Mouse (Mus musculus) frontal cortex, adult 2 months (tissue): ENCODE measurements at regions not wholly inside any gene's neighbourhood (a gene's known extent, or its start where the extent isn't known, plus 50 kb on each side); places are given as distances from the start of the nearest gene placed in this dataset.

Experiments
- DNase-seq, 2 experiments: peaks; one replicate each; pipeline ENCODE4 v3.0.0; 2022; ENCODE audit warnings: low spot score in 1 of 2; ENCODE audit errors: extremely low spot score in 1 of 2

DNA sequence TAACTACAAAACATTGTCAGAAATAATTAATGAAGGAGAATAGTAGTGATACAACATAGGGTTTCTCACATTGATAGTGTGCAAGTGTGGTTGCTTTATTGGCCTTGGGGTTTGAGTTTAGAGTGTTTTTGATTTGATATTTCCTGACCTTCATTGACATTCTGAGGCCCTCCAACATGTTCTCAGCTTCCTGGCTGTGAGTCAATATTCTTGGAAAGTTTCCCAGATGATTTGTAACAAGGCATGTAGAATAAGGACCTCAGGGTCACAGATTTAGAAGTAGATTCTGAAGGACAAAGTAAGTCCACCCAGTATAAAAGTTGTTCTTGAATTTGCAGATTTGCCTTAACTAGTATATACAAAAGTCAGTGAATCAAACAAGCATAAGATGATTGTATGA is 969.7 kb upstream of the Pcdh9 start:
- no peak for DNase-seq

DNA sequence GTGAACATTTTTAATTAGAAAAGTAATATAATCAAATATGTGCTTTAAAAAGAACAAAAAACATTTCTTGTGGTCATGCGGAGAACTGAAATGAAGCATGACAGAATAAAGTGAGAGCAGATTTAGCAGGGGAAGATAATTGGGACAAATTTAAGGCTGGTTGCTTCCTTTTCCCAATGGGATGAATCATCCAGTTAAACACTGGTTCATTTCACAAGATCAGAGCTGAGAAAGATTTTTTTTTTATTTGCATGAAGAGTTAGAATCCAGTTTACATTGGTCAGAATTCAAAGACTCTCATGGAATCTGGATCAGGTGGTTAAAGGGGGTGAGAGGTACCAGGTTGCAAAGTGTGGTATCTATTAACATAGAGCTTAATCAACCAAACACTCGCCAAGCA is 978.5 kb upstream of the Pcdh9 start:
- DNase-seq = no peak

- no peak for DNase-seq
Observed at GRCm38 (mm10) chr14:94886054-94886453, 995.0 kb upstream of the 4921530L21Rik start.

- no peak for DNase-seq
Observed at GRCm38 (mm10) chr14:94895261-94895769, 985.7 kb upstream of the 4921530L21Rik start.

DNA sequence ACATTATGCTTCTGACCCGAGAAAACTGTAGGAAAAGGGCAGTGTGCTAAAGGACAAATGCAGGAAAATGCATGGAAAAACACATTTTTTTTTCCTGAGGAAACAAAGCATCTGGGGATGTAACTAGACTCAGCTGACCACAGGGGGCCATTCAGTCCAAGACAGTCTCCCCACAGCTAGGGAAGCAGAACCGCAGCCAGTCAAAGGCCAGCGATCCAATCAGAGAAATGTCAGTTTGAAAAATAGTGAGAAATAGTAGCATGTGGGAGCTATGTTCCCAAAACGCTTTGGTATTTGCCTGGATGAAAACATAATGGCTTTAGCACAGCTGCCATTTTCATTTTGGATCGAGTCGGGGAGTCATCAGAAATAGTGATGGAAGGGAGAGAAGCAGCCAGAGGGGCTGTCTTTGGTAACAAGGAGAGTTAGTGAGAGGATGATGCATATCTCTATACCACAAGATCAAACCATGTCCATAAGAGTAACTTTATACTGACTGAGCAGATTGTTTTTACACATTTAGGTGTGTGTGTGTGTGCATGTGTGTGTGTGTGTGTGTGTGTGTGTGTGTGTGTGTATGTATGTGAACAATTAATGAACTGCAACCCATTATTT is 982.3 kb upstream of the 4921530L21Rik start:
- DNase-seq = no peak

GRCm38 (mm10) chr14:94912326-94912725 is 968.7 kb upstream of the 4921530L21Rik start:
- DNase-seq = no peak

DNA sequence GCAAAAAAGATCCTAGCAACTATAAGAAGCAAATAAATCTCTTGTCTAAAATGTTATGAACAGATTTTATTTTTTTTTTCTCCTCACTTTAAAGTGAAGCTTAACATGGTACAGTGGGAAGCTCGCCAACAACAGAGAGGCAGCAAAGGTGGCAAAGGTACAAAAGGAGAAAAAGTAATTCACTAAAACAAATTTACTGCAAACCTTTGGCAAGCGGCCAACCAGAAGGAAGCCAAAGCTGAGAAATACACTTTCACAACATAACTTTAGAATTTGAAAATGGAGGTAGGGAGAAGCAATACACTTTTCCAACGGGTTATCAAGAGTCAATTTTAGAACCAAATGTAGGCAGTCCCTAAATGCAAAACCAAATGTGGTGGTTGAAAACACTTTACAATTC is 939.6 kb upstream of the 4921530L21Rik start:
- DNase-seq = peak in 1 of 2 experiments; percentile 22
